Mouse (Mus musculus): Measurements from ENCODE around the gene Tenm2.

- TF ChIP-seq POLR2A (IDR thresholded peaks at IDR 0.05; ENCODE audit: low read depth, low read length), result no peak
- TF ChIP-seq SIN3A (IDR thresholded peaks at IDR 0.05; ENCODE audit: low read length), result no peak
- no peak for TF ChIP-seq PAX5 (IDR thresholded peaks at IDR 0.05; ENCODE audit: low read length)
- TF ChIP-seq CTCF (conservative IDR thresholded peaks at IDR 0.05 in 1 of 2, IDR thresholded peaks at IDR 0.05 in 1 of 2; ENCODE audit: low read depth in 2 of 2, low read length in 2 of 2), result no peak
- no peak for TF ChIP-seq JUND (conservative IDR thresholded peaks at IDR 0.05; ENCODE audit: low read depth, low read length)
- TF ChIP-seq IRF4 (IDR thresholded peaks at IDR 0.05; ENCODE audit: low read depth, low read length), result no peak
- no peak for TF ChIP-seq UBTF (IDR thresholded peaks at IDR 0.05; ENCODE audit: low read depth, low read length)
Observed at GRCm38 (mm10) chr11:36428947-36429346, 806.8 kb downstream of the Tenm2 start.
